Mouse (Mus musculus): ENCODE results near the gene Pramel1. TPM values are rescaled to one million over a fixed set of nuclear protein-coding genes. Genes with fewer than 3 reads are reported as not detected.
A peak's percentile ranks its signal among the peaks of the same experiment; 100 is the strongest.
"Not testable (repeated sequence)": the region's sequence is repeated elsewhere in the genome, so short reads cannot be mapped to it uniquely, and the experiment has no call there.

Gene Pramel1
- not detected for total RNA-seq (2021)

- DNase-seq = no peak
Observed at GRCm38 (mm10) chr4:143394181-143394580, at the start of gene Pramel1. Gene Pramel1 (plus strand): TSS chr4:143394428.

- DNase-seq = not testable (repeated sequence)
Observed at GRCm38 (mm10) chr4:143345491-143345890, 48.7 kb upstream of the Pramel1 start.

GRCm38 (mm10) chr4:143348678-143349077 is 45.5 kb upstream of the Pramel1 start:
- DNase-seq = no peak

GRCm38 (mm10) chr4:143349484-143349906 is 44.7 kb upstream of the Pramel1 start, which contains the start of gene Lrrc38:
Gene Lrrc38 (plus strand): TSS chr4:143349757.
- peak in 1 of 2 experiments; percentile 9 for DNase-seq

GRCm38 (mm10) chr4:143350047-143351015 is 43.9 kb upstream of the Pramel1 start:
- DNase-seq = no peak

GRCm38 (mm10) chr4:143352301-143352700 is 41.9 kb upstream of the Pramel1 start:
- no peak for DNase-seq

- DNase-seq = no peak
Observed at GRCm38 (mm10) chr4:143361520-143361919, 32.7 kb upstream of the Pramel1 start.

GRCm38 (mm10) chr4:143366415-143367041 is 27.7 kb upstream of the Pramel1 start:
- no peak for DNase-seq

- no peak for DNase-seq
Observed at GRCm38 (mm10) chr4:143379480-143379879, 14.7 kb upstream of the Pramel1 start.

- DNase-seq = peak; percentile 5 to 17
Observed at GRCm38 (mm10) chr4:143379931-143380715, 14.1 kb upstream of the Pramel1 start.

- DNase-seq = no peak
Observed at GRCm38 (mm10) chr4:143380716-143381004, 13.6 kb upstream of the Pramel1 start.

- DNase-seq = no peak
Observed at GRCm38 (mm10) chr4:143382163-143382562, 12.1 kb upstream of the Pramel1 start.

GRCm38 (mm10) chr4:143383646-143384045 is 10.6 kb upstream of the Pramel1 start:
- no peak for DNase-seq

- peak in 1 of 2 experiments; percentile 18 for DNase-seq
Observed at GRCm38 (mm10) chr4:143388955-143389702, 5.1 kb upstream of the Pramel1 start.

GRCm38 (mm10) chr4:143411566-143412218 is 17.5 kb downstream of the Pramel1 start:
- no peak for DNase-seq

- DNase-seq = peak; percentile 89 to 90
Observed at GRCm38 (mm10) chr4:143412219-143413092, 18.2 kb downstream of the Pramel1 start, which contains the start of gene Pramef8. Gene Pramef8 (plus strand): TSS chr4:143412426.

- no peak for DNase-seq
Observed at GRCm38 (mm10) chr4:143413621-143414020, 19.4 kb downstream of the Pramel1 start.

- DNase-seq = no peak
Observed at GRCm38 (mm10) chr4:143414121-143414520, 19.9 kb downstream of the Pramel1 start.

GRCm38 (mm10) chr4:143426770-143427169 is 32.5 kb downstream of the Pramel1 start:
- not testable (repeated sequence) for DNase-seq

Measured in layer of hippocampus, postnatal 36 days (tissue).